Mouse (Mus musculus): ENCODE results near the gene Arhgap45.

Arhgap45 gene

GRCm38 (mm10) chr10:79987771-79988505 is 28.5 kb upstream of the Arhgap45 start:
- no peak for DNase-seq

GRCm38 (mm10) chr10:79988506-79989271 is 27.8 kb upstream of the Arhgap45 start, which contains the start of gene Cnn2:
Gene Cnn2, plus strand, starts transcription at chr10:79988584.
- DNase-seq, result peak; percentile 34

GRCm38 (mm10) chr10:79989272-79989786 is 27.1 kb upstream of the Arhgap45 start:
- no peak for DNase-seq

- DNase-seq, result peak; percentile 40
These were observed 26.6 kb upstream of the Arhgap45 start for GRCm38 (mm10) chr10:79989870-79990269.

- DNase-seq, result no peak
These were observed 25.4 kb upstream of the Arhgap45 start for GRCm38 (mm10) chr10:79991099-79991498.

- DNase-seq, result no peak
These were observed 24.9 kb upstream of the Arhgap45 start for GRCm38 (mm10) chr10:79991548-79991947.

GRCm38 (mm10) chr10:79994397-79995115 is 21.9 kb upstream of the Arhgap45 start:
- no peak for DNase-seq

GRCm38 (mm10) chr10:79995636-79996035 is 20.8 kb upstream of the Arhgap45 start:
- DNase-seq, result no peak

- DNase-seq, result peak; percentile 97
These were observed 20.0 kb upstream of the Arhgap45 start, which contains the start of gene Abca7 for GRCm38 (mm10) chr10:79996272-79997033. Gene Abca7, plus strand, starts transcription at chr10:79996494.

- peak; percentile 93 for DNase-seq
These were observed 19.3 kb upstream of the Arhgap45 start for GRCm38 (mm10) chr10:79997034-79997760.

GRCm38 (mm10) chr10:79997819-79998218 is 18.6 kb upstream of the Arhgap45 start:
- DNase-seq, result peak; percentile 55

- no peak for DNase-seq
These were observed 14.5 kb upstream of the Arhgap45 start for GRCm38 (mm10) chr10:80001945-80002344.

GRCm38 (mm10) chr10:80002829-80003228 is 13.6 kb upstream of the Arhgap45 start:
- DNase-seq, result no peak

GRCm38 (mm10) chr10:80003374-80004232 is 12.8 kb upstream of the Arhgap45 start:
- no peak for DNase-seq

- DNase-seq, result no peak
These were observed 12.2 kb upstream of the Arhgap45 start for GRCm38 (mm10) chr10:80004233-80004705.

GRCm38 (mm10) chr10:80011740-80012139 is 4.7 kb upstream of the Arhgap45 start:
- DNase-seq, result no peak

GRCm38 (mm10) chr10:80013609-80014008 is 2.8 kb upstream of the Arhgap45 start:
- no peak for DNase-seq

- no peak for DNase-seq
These were observed 1.8 kb upstream of the Arhgap45 start for GRCm38 (mm10) chr10:80014484-80015290.

GRCm38 (mm10) chr10:80015583-80015982 is 870 bp upstream of the Arhgap45 start:
- no peak for DNase-seq

GRCm38 (mm10) chr10:80016931-80017330 is 478 bp downstream of the Arhgap45 start:
- no peak for DNase-seq

All from retina, postnatal 1 day (tissue).